Mouse (Mus musculus) colon, adult 2 months (tissue): ENCODE measurements around the gene Nalcn. TPM values are rescaled to one million over a fixed set of nuclear protein-coding genes. Genes with fewer than 3 reads are reported as not detected.

ENCODE experiments used
- polyA plus RNA-seq: library from polyadenylated mRNA; depleted of rRNA; stranded (reverse); fragments of >200 nt; gene quantifications from 2 replicates; pipeline ENCODE4 v1.2.3, GENCODE M21; 2012; rRNA removed

Nalcn gene
- polyA plus RNA-seq: 0.29 TPM in 2 replicates

DNA sequence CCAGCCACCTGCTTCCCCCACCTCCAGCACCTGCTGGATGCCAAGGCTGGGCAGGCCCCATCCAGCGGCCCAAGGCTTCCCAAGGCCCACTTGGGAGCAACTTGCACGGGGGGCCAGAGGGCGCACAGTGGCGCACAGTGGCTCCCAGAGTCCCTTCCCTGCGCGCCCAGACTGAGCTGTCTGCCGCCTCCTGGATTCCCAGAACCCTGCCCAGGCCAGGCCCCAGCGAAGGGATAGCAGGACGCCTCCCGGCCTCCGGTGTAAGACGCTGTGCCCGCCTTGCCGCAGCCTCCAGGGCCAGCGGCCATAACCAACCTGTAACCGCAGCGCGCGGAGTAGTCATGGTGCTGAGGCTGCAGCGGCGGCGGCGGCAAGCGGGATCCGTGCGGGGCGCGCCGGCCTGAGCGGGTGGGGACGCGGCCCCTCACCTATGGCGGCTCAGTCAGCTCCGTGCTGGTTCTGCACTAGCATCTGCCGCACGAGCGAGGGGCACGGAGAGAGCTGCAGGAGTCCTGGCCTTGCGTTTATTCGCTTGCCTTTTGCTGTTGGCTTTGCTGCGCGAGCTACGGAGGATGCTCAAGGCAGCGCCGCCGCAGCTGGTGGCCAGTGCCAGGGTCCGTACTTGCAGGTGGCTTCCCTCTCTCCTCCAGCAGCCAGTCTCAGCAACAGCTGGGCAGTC is at the start of gene Nalcn:
Nalcn (minus strand) TSS at position 644 of the 679 bp plus-strand sequence.

DNA sequence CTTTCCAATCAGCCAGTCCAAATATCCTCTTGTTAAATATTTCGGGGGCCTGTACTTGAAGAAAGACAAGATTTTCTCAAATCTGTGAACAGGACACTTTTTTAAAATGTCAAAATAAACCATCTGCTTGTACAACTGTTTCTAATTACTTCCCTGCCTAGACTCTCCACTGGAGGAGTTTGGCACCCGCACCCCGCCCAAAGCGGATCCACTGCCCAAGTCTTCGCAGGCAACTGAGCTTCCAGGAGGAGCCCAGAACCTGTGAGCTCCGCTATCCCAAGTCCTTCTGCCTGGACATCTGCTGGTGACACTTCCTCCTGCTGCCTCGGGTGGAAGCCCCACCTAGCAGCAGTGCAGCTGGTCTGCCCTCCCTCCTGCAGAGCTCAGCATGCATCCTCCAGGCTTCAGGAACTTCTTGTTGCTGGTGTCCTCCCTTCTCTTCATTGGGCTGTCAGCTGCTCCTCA is 33.0 kb upstream of the Nalcn start, which contains the start of gene Itgbl1:
Itgbl1 (plus strand) TSS at position 51 of the 465 bp plus-strand sequence.

Other genes starting within 250 kb of the Nalcn start
- gene Itgbl1, start 32.8 kb upstream of the Nalcn start, polyA plus RNA-seq: 0.07 and 0.14 TPM in 2 replicates